Mouse (Mus musculus) ovary, postnatal 36 days (tissue): ENCODE measurements around the gene Acp2.

ENCODE experiments used
- DNase-seq: peaks from one replicate; pipeline ENCODE4 v3.0.0; 2022; ENCODE audit warnings: low spot score, mixed read lengths

The Acp2 gene

GRCm38 (mm10) chr2:91256256-91257125 is 53.8 kb downstream of the Acp2 start:
- DNase-seq, result peak; percentile 76

GRCm38 (mm10) chr2:91257126-91257980 is 54.7 kb downstream of the Acp2 start:
- DNase-seq, result peak; percentile 50

DNA sequence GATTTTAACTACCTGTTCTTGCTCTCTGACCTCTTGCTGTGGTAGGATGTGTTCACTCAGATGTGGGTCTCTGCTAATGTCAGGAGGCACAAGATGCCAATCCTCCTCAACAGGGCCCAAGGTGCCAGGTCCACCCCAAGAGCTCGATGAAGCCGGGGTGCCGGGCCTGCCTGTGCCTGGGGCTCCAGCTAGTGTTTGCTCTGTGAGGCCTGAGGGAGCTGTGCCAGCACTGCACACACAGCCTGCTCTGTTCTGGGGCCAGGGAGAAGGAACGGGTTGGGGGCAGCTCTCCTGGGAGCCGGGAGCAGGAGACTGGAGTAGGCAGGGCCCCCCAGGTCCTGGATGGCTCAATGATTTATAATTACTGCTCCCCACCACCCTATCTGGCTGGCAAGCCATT is 55.4 kb downstream of the Acp2 start:
- DNase-seq, result no peak

DNA sequence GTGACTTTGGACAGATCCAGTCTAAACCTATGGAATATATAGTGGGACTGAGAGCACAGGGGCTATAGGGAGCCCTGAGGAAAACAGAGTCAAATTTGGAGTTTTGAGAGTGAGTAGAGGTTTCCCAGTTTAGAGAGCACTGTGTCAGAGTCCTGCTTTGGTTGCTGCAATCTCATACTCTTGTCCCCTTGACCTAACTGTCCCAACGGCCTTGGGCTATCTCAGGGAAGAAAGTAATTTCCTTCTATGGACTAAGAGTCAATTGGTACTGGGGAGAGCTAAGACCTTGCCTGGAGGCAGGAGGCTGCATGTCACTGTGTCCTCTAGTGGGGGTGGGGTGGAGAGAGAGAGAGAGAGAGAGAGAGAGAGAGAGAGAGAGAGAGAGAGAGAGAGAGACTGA is 56.1 kb downstream of the Acp2 start:
- no peak for DNase-seq

DNA sequence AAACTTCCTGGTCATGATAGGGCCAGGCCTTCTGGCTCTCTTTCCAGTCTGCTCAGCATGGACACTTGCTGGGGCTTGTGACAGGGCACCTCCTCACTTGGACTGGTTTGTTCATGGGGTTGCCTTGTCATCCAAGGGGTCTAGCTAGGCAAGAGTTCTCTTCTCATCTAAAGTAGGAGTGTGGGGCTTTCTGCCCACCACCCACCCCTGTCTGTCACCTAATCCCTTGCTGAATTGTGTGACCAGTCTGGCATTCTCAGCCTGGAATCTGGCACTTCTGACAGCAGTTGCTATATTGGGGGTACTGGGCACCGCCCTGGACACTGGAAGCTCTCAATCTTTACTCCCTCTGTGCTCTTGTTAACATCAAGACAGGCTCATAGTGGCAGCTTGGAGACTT is 56.8 kb downstream of the Acp2 start:
- no peak for DNase-seq
